Comparison of ENCODE assay signal across 25 mouse cellular contexts in genomic region chr11:107587141-107587540, GRCm38 (mm10). TPM values are rescaled to one million over a fixed set of nuclear protein-coding genes. Genes with fewer than 3 reads are reported as not detected.
DNase-seq lines count a peak whose midpoint lies in the region; ATAC-seq and TF ChIP-seq lines count a peak whose summit lies in the region.
"Had no signal": no experiment of that assay in that cellular context is flagged by ENCODE, and none has a peak within 500 bp of the region (broad histone marks: within the 10 kb centered on the region; RNA-seq: fewer than 3 reads in every experiment).

No protein-coding gene starts in this region.

- H3K4me1 ChIP-seq in heart, embryonic 16.5 days (ENCODE audit: control insufficient read depth, insufficient read depth, low read length) = peaks cover 2% of the 10 kb centered on the region; the same call in 1 of the 2 replicates
- 0 out of 2 replicates have a peak, but pooled peaks cover 2% of the 10 kb centered on the region for H3K4me1 ChIP-seq in heart, embryonic 11.5 days (ENCODE audit: control insufficient read depth, insufficient read depth, low read length)
- H3K4me1 ChIP-seq in thymus, adult 2 months (replicated peaks; ENCODE audit: control insufficient read depth, insufficient read depth, low read length) = peaks cover 41% of the 10 kb centered on the region

- H3K4me2 ChIP-seq in heart, embryonic 16.5 days (ENCODE audit: low read depth, low read length) = no peak overlapping the region
- H3K4me2 ChIP-seq in heart, embryonic 11.5 days = no peak overlapping the region
- H3K4me2 ChIP-seq: embryonic facial prominence, embryonic 12.5 days; forebrain, embryonic 13.5 days had no signal

- DNase-seq in gastrocnemius, adult 2 months = peak; percentile 24
- no peak for DNase-seq in gastrocnemius, postnatal 10 days
- peak; percentile 20 to 51 for DNase-seq in kidney, adult 8-10 months
- DNase-seq in kidney, adult 18-20 months = no peak
- no peak for DNase-seq in thymus, adult 2 months
- DNase-seq in thymus, postnatal 36 days = no peak
- DNase-seq: adrenal gland, adult 8-10 months; adrenal gland, postnatal 14 days; adrenal gland, postnatal 36 days; B cell, adult 2 months; cerebellum, adult 11-12 months; cerebellum, adult 2 months; cerebellum, adult 9-10 months; cerebellum, postnatal 10 days; cerebellum, postnatal 25 days had no signal

- no peaks in the 10 kb centered on the region for H3K27me3 ChIP-seq in heart, embryonic 16.5 days (ENCODE audit: control insufficient read depth, insufficient read depth, low read length)
- H3K27me3 ChIP-seq in heart, embryonic 11.5 days (ENCODE audit: control insufficient read depth, insufficient read depth, low read length) = no peaks in the 10 kb centered on the region
- H3K27me3 ChIP-seq in thymus, adult 2 months (ENCODE audit: control insufficient read depth, insufficient read depth, low read length) = no peaks in the 10 kb centered on the region
- H3K27me3 ChIP-seq: CH12.LX; embryonic facial prominence, embryonic 12.5 days; forebrain, embryonic 13.5 days; Patski had no signal

- peaks cover 3% of the 10 kb centered on the region; the same call in 1 of the 2 replicates for H3K36me3 ChIP-seq in heart, embryonic 16.5 days (ENCODE audit: control insufficient read depth, insufficient read depth)
- H3K36me3 ChIP-seq in heart, embryonic 11.5 days (ENCODE audit: control insufficient read depth, insufficient read depth, low read length) = peaks cover 9% of the 10 kb centered on the region; the same call in 1 of the 2 replicates
- H3K36me3 ChIP-seq in thymus, adult 2 months (ENCODE audit: control insufficient read depth, insufficient read depth, low read length) = no peaks in the 10 kb centered on the region; the same call in 1 of the 2 replicates

- H3K9me3 ChIP-seq in heart, embryonic 16.5 days (replicated peaks; ENCODE audit: control insufficient read depth, low read length) = no peaks in the 10 kb centered on the region
- no peaks in the 10 kb centered on the region for H3K9me3 ChIP-seq in heart, embryonic 11.5 days (replicated peaks; ENCODE audit: control insufficient read depth, low read length)
- H3K9me3 ChIP-seq: embryonic facial prominence, embryonic 10.5 days; embryonic facial prominence, embryonic 12.5 days; forebrain, embryonic 13.5 days; G1E had no signal

- TF ChIP-seq POLR2A in thymus, adult 2 months (IDR thresholded peaks at IDR 0.05; ENCODE audit: control insufficient read depth, extremely low read depth, insufficient read depth, low read length, poor library complexity) = no peak

- ATAC-seq in heart, embryonic 16.5 days (replicated peaks; ENCODE audit: extremely low read depth, insufficient read depth, low FRiP score) = no peak
- no peak for ATAC-seq in heart, embryonic 11.5 days (replicated peaks; ENCODE audit: insufficient number of reproducible peaks, low FRiP score, low TSS enrichment)
- ATAC-seq: activated CD4-positive, CD25-positive, alpha-beta regulatory T cell, adult 4 months; CD4-positive, CD25-positive, alpha-beta regulatory T cell, adult 4 months; forebrain, embryonic 13.5 days; Patski had no signal

- intact Hi-C loops in gastrocnemius, adult 2 months (cut with DNase I) = no loop called here

- peak overlapping the region; percentile 51 for H3K27ac ChIP-seq in gastrocnemius, adult 2 months
- peak overlapping the region; percentile 37; the same call in 1 of the 2 replicates for H3K27ac ChIP-seq in heart, embryonic 16.5 days (ENCODE audit: low read length)
- no peak overlapping the region for H3K27ac ChIP-seq in heart, embryonic 11.5 days (ENCODE audit: low read depth, low read length)
- H3K27ac ChIP-seq in thymus, adult 2 months (ENCODE audit: control insufficient read depth, insufficient read depth, low read length) = peak overlapping the region; percentile 79
- H3K27ac ChIP-seq: embryonic facial prominence, embryonic 10.5 days; embryonic facial prominence, embryonic 12.5 days; forebrain, embryonic 13.5 days had no signal

- H3K9ac ChIP-seq in heart, embryonic 16.5 days (ENCODE audit: low read length) = no peak overlapping the region
- H3K9ac ChIP-seq in heart, embryonic 11.5 days (ENCODE audit: low read depth, low read length) = no peak overlapping the region
- H3K9ac ChIP-seq: embryonic facial prominence, embryonic 12.5 days; forebrain, embryonic 13.5 days had no signal

- TF ChIP-seq CTCF in gastrocnemius, adult 2 months (IDR thresholded peaks at IDR 0.05) = no peak
- TF ChIP-seq CTCF in thymus, adult 2 months (IDR thresholded peaks at IDR 0.05; ENCODE audit: borderline replicate concordance, control insufficient read depth, extremely low read depth, insufficient read depth, low read length, poor library complexity) = no peak

- no peak overlapping the region for H3K4me3 ChIP-seq in gastrocnemius, adult 2 months
- H3K4me3 ChIP-seq in heart, embryonic 16.5 days (ENCODE audit: low read length) = no peak overlapping the region
- no peak overlapping the region for H3K4me3 ChIP-seq in heart, embryonic 11.5 days (ENCODE audit: low read depth, low read length)
- H3K4me3 ChIP-seq in thymus, adult 2 months (ENCODE audit: control insufficient read depth, insufficient read depth, low read length) = no peak overlapping the region
- H3K4me3 ChIP-seq: embryonic facial prominence, embryonic 10.5 days; embryonic facial prominence, embryonic 12.5 days; forebrain, embryonic 13.5 days had no signal

- 90% methylated on average over 7 of the region's 7 CpGs for WGBS in heart, embryonic 16.5 days
- 91% methylated on average over 7 of the region's 7 CpGs for WGBS in heart, embryonic 11.5 days (ENCODE audit: insufficient replicate concordance)
- 88% methylated on average over 7 of the region's 7 CpGs for WGBS in thymus, adult 2 months

RNA-seq across cellular contexts. Expression of gene Helz, which starts 39.4 kb away (rescaled TPM):
- total RNA-seq in gastrocnemius, adult 2 months (2021) = 10 to 100 TPM; 16.2 to 21.1 TPM
- 10 to 100 TPM; 17.1 to 25.7 TPM for total RNA-seq in gastrocnemius, postnatal 10 days (2021)
- 13.9 TPM in 2 replicates for polyA plus RNA-seq in heart, embryonic 16.5 days (2015; fragmentation: Nextera tagmentation; extraction: Ambion mirVana)
- polyA plus RNA-seq in heart, embryonic 11.5 days (2014; fragmentation: Nextera tagmentation; extraction: Ambion mirVana) = 18.1 and 20.1 TPM in 2 replicates
- polyA plus RNA-seq in thymus, adult 2 months (2012; rRNA removed) = 66.9 and 82.2 TPM in 2 replicates

Comparison
In these comparisons a context has a peak if more than half of its experiments do, and no peak if none do; other contexts are left out.
1. DNase-seq: peak in gastrocnemius, adult 2 months (single experiment) and kidney, adult 8-10 months (2 of 2); none in gastrocnemius, postnatal 10 days (single experiment), kidney, adult 18-20 months (single experiment), thymus, adult 2 months (single experiment) and thymus, postnatal 36 days (0 of 2).